Mouse (Mus musculus) heart, embryonic 13.5 days (tissue): Measurements from ENCODE around the gene Slc16a5. TPM values are rescaled to one million over a fixed set of nuclear protein-coding genes. Genes with fewer than 3 reads are reported as not detected.
"Not testable (repeated sequence)": the region's sequence is repeated elsewhere in the genome, so short reads cannot be mapped to it uniquely, and the experiment has no call there.

Source experiments
- ATAC-seq: fragments of 200-750 bp; cut with Nextera tagmentation; 2 replicates; pipeline ENCODE4 v1.8.0; 2017; ENCODE audit warnings: moderate TSS enrichment; ENCODE audit not compliant: insufficient number of reproducible peaks, low FRiP score, low TSS enrichment; ENCODE audit errors: extremely low read depth
- H3K27ac ChIP-seq: fragments of 300-500 bp; sonication (generic); replicated peaks from 2 replicates; pipeline ENCODE4 v1.5.1; 2015; ENCODE audit warnings: moderate library complexity, mild to moderate bottlenecking, inconsistent platforms
- H3K27me3 ChIP-seq: fragments of 300-500 bp; sonication (generic); replicated peaks from 2 replicates; pipeline ENCODE4 v1.6.1; 2015; ENCODE audit warnings: mild to moderate bottlenecking, inconsistent platforms
- H3K36me3 ChIP-seq: fragments of 300-500 bp; sonication (generic); 2 replicates; pipeline ENCODE4 v1.6.1; 2015; ENCODE audit warnings: mild to moderate bottlenecking, inconsistent platforms
- H3K4me1 ChIP-seq: fragments of 300-500 bp; sonication (generic); 2 replicates; pipeline ENCODE4 v1.6.1; 2015; ENCODE audit warnings: inconsistent platforms
- H3K4me2 ChIP-seq: fragments of 300-500 bp; sonication (generic); 2 replicates; pipeline ENCODE4 v1.6.1; 2015; ENCODE audit warnings: inconsistent platforms, mild to moderate bottlenecking, moderate library complexity
- H3K4me3 ChIP-seq: fragments of 300-500 bp; sonication (generic); 2 replicates; pipeline ENCODE4 v1.5.1; 2015; ENCODE audit warnings: moderate library complexity, mild to moderate bottlenecking, inconsistent platforms
- H3K9ac ChIP-seq: fragments of 300-500 bp; sonication (generic); 2 replicates; pipeline ENCODE4 v1.6.1; 2015; ENCODE audit warnings: inconsistent platforms, mild to moderate bottlenecking, moderate library complexity
- H3K9me3 ChIP-seq: fragments of 300-500 bp; sonication (generic); 2 replicates; pipeline ENCODE4 v1.6.1; 2016; ENCODE audit warnings: inconsistent platforms
- WGBS: fragments of 180-500 bp; shearing (Covaris S2); methylation state at CpG from one replicate; pipeline ENCODE4 v1.1.7; 2015; ENCODE audit warnings: mixed read lengths; 5-methylcytosine and 5-hydroxymethylcytosine counted together
- polyA plus RNA-seq: library from polyadenylated mRNA; unstranded; fragments of >200 nt; fragmentation: Nextera tagmentation; extraction: Ambion mirVana; gene quantifications from 2 replicates; pipeline ENCODE4 v1.2.1, GENCODE M21; 2015

The Slc16a5 gene
- polyA plus RNA-seq, 1 experiment from 2014 or later, result 0.21 TPM

- Histone ChIP-seq H3K27ac (no peak overlapping the region), H3K4me2 (no peak overlapping the region), H3K4me3 (no peak overlapping the region), H3K4me1 (peaks cover 17% of the 10 kb centered on the region), H3K36me3 (no peaks in the 10 kb centered on the region), H3K9ac (no peak overlapping the region), H3K27me3 (peaks cover 6% of the 10 kb centered on the region), H3K9me3 (no peaks in the 10 kb centered on the region)
- ATAC-seq, result no peak
- WGBS, result 78% methylated on average over 8 of the region's 8 CpGs
These were observed 2.6 kb downstream of the Slc16a5 start for GRCm38 (mm10) chr11:115464851-115465250.

GRCm38 (mm10) chr11:115467217-115467618 lies 4.9 kb downstream of the Slc16a5 start:
- H3K27me3 ChIP-seq, result peaks cover under 1% of the 10 kb centered on the region; the same call in 1 of the 2 replicates
- no peak overlapping the region for H3K4me3 ChIP-seq
- no peak overlapping the region for H3K4me2 ChIP-seq
- no peaks in the 10 kb centered on the region for H3K9me3 ChIP-seq
- peaks cover 18% of the 10 kb centered on the region for H3K4me1 ChIP-seq
- H3K36me3 ChIP-seq, result no peaks in the 10 kb centered on the region
- WGBS, result 24% methylated on average over 4 of the region's 4 CpGs
- no peak overlapping the region for H3K27ac ChIP-seq
- H3K9ac ChIP-seq, result peak overlapping the region; percentile 10; the same call in 1 of the 2 replicates
- no peak for ATAC-seq

GRCm38 (mm10) chr11:115472183-115472582 lies 9.9 kb downstream of the Slc16a5 start:
- H3K9ac ChIP-seq, result no peak overlapping the region
- 0 out of 2 replicates have a peak overlapping the region, but pooled peaks have one; percentile 84 for H3K27ac ChIP-seq
- ATAC-seq, result no peak
- no peak overlapping the region for H3K4me3 ChIP-seq
- no peaks in the 10 kb centered on the region for H3K27me3 ChIP-seq
- H3K36me3 ChIP-seq, result no peaks in the 10 kb centered on the region
- peaks cover 45% of the 10 kb centered on the region for H3K4me1 ChIP-seq
- 67% methylated on average over 7 of the region's 7 CpGs for WGBS
- no peak overlapping the region for H3K4me2 ChIP-seq
- no peaks in the 10 kb centered on the region for H3K9me3 ChIP-seq

- Histone ChIP-seq H3K27me3 (no peaks in the 10 kb centered on the region), H3K27ac (peak overlapping the region; percentile 84), H3K9me3 (no peaks in the 10 kb centered on the region), H3K36me3 (no peaks in the 10 kb centered on the region), H3K4me2 (peak overlapping the region; percentile 45), H3K9ac (peak overlapping the region; percentile 93; the same call in 1 of the 2 replicates), H3K4me1 (peaks cover 44% of the 10 kb centered on the region), H3K4me3 (peak overlapping the region; percentile 13)
- WGBS, result 15% methylated on average over 15 of the region's 15 CpGs
- 0 out of 2 replicates have a peak, but pooled peaks have one; percentile 21 for ATAC-seq
These were observed 11.5 kb downstream of the Slc16a5 start for GRCm38 (mm10) chr11:115473626-115474275.

GRCm38 (mm10) chr11:115475025-115475757 lies 12.9 kb downstream of the Slc16a5 start, which contains the start of gene Armc7:
Gene Armc7, plus strand, starts transcription at chr11:115475667.
- H3K4me3 ChIP-seq, result peak within 1 kb of the TSS; percentile 85
- WGBS, result 1% methylated on average over 26 of the region's 26 CpGs

GRCm38 (mm10) chr11:115475758-115476237 lies 13.5 kb downstream of the Slc16a5 start:
- H3K9ac ChIP-seq, result peak overlapping the region; percentile 93
- H3K4me3 ChIP-seq, result peak overlapping the region; percentile 85
- H3K9me3 ChIP-seq, result no peaks in the 10 kb centered on the region
- peaks cover 6% of the 10 kb centered on the region for H3K36me3 ChIP-seq
- 0 out of 2 replicates have a peak, but pooled peaks have one; percentile 4 for ATAC-seq
- no peaks in the 10 kb centered on the region for H3K27me3 ChIP-seq
- H3K4me2 ChIP-seq, result peak overlapping the region; percentile 98
- H3K4me1 ChIP-seq, result peaks cover 44% of the 10 kb centered on the region
- H3K27ac ChIP-seq, result peak overlapping the region; percentile 83
- WGBS, result 3% methylated on average over 28 of the region's 28 CpGs

More at GRCm38 (mm10) chr11:115475025-115475757, 12.9 kb downstream of the Slc16a5 start, which contains the start of gene Armc7:
- H3K9ac ChIP-seq, result peak within 1 kb of the TSS; percentile 93
- H3K27ac ChIP-seq, result peak within 1 kb of the TSS; percentile 83
- H3K4me2 ChIP-seq, result peak within 1 kb of the TSS; percentile 98
- ATAC-seq, result peak; percentile 89
- peaks cover 2% of the 10 kb centered on the region for H3K36me3 ChIP-seq
- H3K4me1 ChIP-seq, result peaks cover 44% of the 10 kb centered on the region
- no peaks in the 10 kb centered on the region for H3K9me3 ChIP-seq
- H3K27me3 ChIP-seq, result no peaks in the 10 kb centered on the region

GRCm38 (mm10) chr11:115476630-115477029 lies 14.4 kb downstream of the Slc16a5 start:
- Histone ChIP-seq H3K9ac (peak overlapping the region; percentile 93), H3K4me1 (peaks cover 44% of the 10 kb centered on the region), H3K4me2 (peak overlapping the region; percentile 98), H3K4me3 (peak overlapping the region; percentile 85)
- H3K36me3 ChIP-seq, ATAC-seq, H3K27ac ChIP-seq, H3K9me3 ChIP-seq, H3K27me3 ChIP-seq: not testable (repeated sequence)
- WGBS, result 76% methylated on average over 4 of the region's 4 CpGs

GRCm38 (mm10) chr11:115477388-115477787 lies 15.1 kb downstream of the Slc16a5 start:
- H3K9me3 ChIP-seq, H3K27ac ChIP-seq, H3K36me3 ChIP-seq, H3K27me3 ChIP-seq, H3K4me3 ChIP-seq, ATAC-seq: not testable (repeated sequence)
- H3K9ac ChIP-seq, result peak overlapping the region; percentile 93; the same call in 1 of the 2 replicates
- peaks cover 41% of the 10 kb centered on the region for H3K4me1 ChIP-seq
- peak overlapping the region; percentile 98 for H3K4me2 ChIP-seq
- WGBS, result 83% methylated on average over 7 of the region's 7 CpGs

- no peaks in the 10 kb centered on the region for H3K27me3 ChIP-seq
- no peak overlapping the region for H3K27ac ChIP-seq
- 81% methylated on average over 9 of the region's 9 CpGs for WGBS
- peaks cover 33% of the 10 kb centered on the region for H3K4me1 ChIP-seq
- H3K4me2 ChIP-seq, result no peak overlapping the region
- H3K4me3 ChIP-seq, result no peak overlapping the region
- no peaks in the 10 kb centered on the region for H3K9me3 ChIP-seq
- no peak overlapping the region for H3K9ac ChIP-seq
- H3K36me3 ChIP-seq, result peaks cover 6% of the 10 kb centered on the region
- ATAC-seq, result no peak
These were observed 16.1 kb downstream of the Slc16a5 start for GRCm38 (mm10) chr11:115478296-115478938.

- no peaks in the 10 kb centered on the region for H3K9me3 ChIP-seq
- no peak overlapping the region for H3K9ac ChIP-seq
- H3K27me3 ChIP-seq, result no peaks in the 10 kb centered on the region
- no peak overlapping the region for H3K27ac ChIP-seq
- peaks cover 16% of the 10 kb centered on the region for H3K4me1 ChIP-seq
- H3K4me3 ChIP-seq, result no peak overlapping the region
- ATAC-seq, result no peak
- H3K4me2 ChIP-seq, result no peak overlapping the region
- H3K36me3 ChIP-seq, result peaks cover 9% of the 10 kb centered on the region
- 75% methylated on average over 6 of the region's 6 CpGs for WGBS
These were observed 19.4 kb downstream of the Slc16a5 start for GRCm38 (mm10) chr11:115481553-115482259.
